Mouse (Mus musculus): ENCODE measurements around the gene Rab29.

GRCm38 (mm10) chr1:131830561-131830960 is 36.5 kb upstream of the Rab29 start:
- TF ChIP-seq CTCF (IDR thresholded peaks at IDR 0.05; ENCODE audit: borderline replicate concordance, control insufficient read depth, extremely low read depth, insufficient read depth, low read length, poor library complexity) (no peak), POLR2A (IDR thresholded peaks at IDR 0.05; ENCODE audit: control insufficient read depth, extremely low read depth, insufficient read depth, low read length, poor library complexity) (no peak)
